Mouse (Mus musculus) ES-Bruce4 (cell line): ENCODE measurements around the gene Il27ra.

ENCODE experiments used
- CTCF ChIP-seq: IDR thresholded peaks from one replicate; pipeline ENCODE4 v1.8.1; 2011; ENCODE audit warnings: low read depth, low read length
- POLR2A ChIP-seq: IDR thresholded peaks from one replicate; pipeline ENCODE4 v1.8.1; 2011; ENCODE audit warnings: low read length; ENCODE audit not compliant: insufficient read depth

DNA sequence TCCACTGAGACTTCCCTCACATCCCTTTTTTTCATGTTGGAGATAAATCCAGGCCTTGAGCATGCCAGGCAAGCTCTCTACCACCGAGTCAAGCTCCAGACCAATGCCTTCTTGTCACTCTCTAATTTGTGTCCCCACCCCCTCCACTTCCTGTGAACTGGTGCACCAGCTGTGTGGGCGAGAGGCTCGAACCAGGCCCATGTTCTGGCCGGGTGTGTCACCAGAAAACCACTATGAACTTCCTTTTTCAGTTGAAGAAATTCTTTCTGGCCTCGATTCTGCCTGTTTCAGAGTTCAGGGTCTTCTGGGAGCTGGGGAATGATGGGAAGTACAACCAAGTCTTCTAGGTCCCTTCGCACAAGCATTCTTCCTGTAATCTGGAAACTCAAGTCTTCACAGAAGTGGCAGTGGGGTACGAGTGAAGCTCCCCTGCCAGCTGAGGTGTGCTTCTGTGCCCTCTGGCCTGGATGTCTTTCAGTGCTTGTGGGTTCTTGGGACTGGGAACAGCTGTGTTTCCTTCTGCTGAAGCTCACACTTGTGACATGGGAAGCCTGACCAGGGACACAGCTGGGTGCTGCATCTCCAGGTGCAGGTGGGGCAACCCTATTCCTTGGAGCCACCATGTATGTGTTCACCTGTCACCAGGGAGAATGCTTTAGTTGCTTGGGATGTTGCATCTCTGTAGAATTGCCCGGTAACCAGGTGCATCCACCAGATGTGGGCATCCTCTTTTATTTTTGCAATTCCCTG, 21.6 kb upstream of the Il27ra start:
- TF ChIP-seq POLR2A (no peak), CTCF (no peak)
